Mouse (Mus musculus) thymus, adult 2 months (tissue): ENCODE data around the gene Nexn.

Experiments
- CTCF ChIP-seq: fragments of 200-500 bp; IDR thresholded peaks from 2 replicates; pipeline ENCODE4 v1.5.1; 2012; ENCODE audit warnings: mild to moderate bottlenecking, control low read depth, low read length, moderate library complexity, borderline replicate concordance; ENCODE audit not compliant: control insufficient read depth, poor library complexity, insufficient read depth; ENCODE audit errors: extremely low read depth
- POLR2A ChIP-seq: fragments of 200-500 bp; IDR thresholded peaks from 2 replicates; pipeline ENCODE4 v1.6.1; 2012; ENCODE audit warnings: mild to moderate bottlenecking, low read length, control low read depth, moderate library complexity; ENCODE audit not compliant: control insufficient read depth, poor library complexity, insufficient read depth; ENCODE audit errors: extremely low read depth

- no peak for TF ChIP-seq CTCF
- TF ChIP-seq POLR2A: no peak
Observed at GRCm38 (mm10) chr3:152272974-152273685, 7.0 kb upstream of the Nexn start.
